Mouse (Mus musculus) midbrain, embryonic 14.5 days (tissue): Measurements from ENCODE around the gene Dapk1. TPM values are rescaled to one million over a fixed set of nuclear protein-coding genes. Genes with fewer than 3 reads are reported as not detected.

ENCODE experiments used
- ATAC-seq: fragments of 200-750 bp; cut with Nextera tagmentation; 2 replicates; pipeline ENCODE4 v1.8.0; 2017; ENCODE audit warnings: moderate number of reproducible peaks, moderate library complexity; ENCODE audit not compliant: low FRiP score, low TSS enrichment
- DNase-seq: peaks from one replicate; pipeline ENCODE4 v3.0.0-alpha.2; 2015
- H3K27ac ChIP-seq: fragments of 300-500 bp; sonication (generic); replicated peaks from 2 replicates; pipeline ENCODE4 v1.5.1; 2014; ENCODE audit warnings: mild to moderate bottlenecking, low read depth, low read length, moderate library complexity
- H3K27me3 ChIP-seq: fragments of 300-500 bp; sonication (generic); 2 replicates; pipeline ENCODE4 v1.6.1; 2014; ENCODE audit warnings: low read length, control low read depth, mixed read lengths; ENCODE audit not compliant: control insufficient read depth, insufficient read depth
- H3K36me3 ChIP-seq: fragments of 300-500 bp; sonication (generic); 2 replicates; pipeline ENCODE4 v1.6.1; 2014; ENCODE audit warnings: low read length, control low read depth; ENCODE audit not compliant: control insufficient read depth, insufficient read depth
- H3K4me1 ChIP-seq: fragments of 300-500 bp; sonication (generic); 2 replicates; pipeline ENCODE4 v1.6.1; 2014; ENCODE audit warnings: mild to moderate bottlenecking, antibody characterized with exemption, low read length, control low read depth; ENCODE audit not compliant: control insufficient read depth, insufficient read depth
- H3K4me2 ChIP-seq: fragments of 300-500 bp; sonication (generic); 2 replicates; pipeline ENCODE4 v1.6.1; 2014; ENCODE audit warnings: mild to moderate bottlenecking, low read length, moderate library complexity
- H3K4me3 ChIP-seq: fragments of 300-500 bp; sonication (generic); replicated peaks from 2 replicates; pipeline ENCODE4 v1.5.1; 2014; ENCODE audit warnings: low read depth, low read length
- H3K9ac ChIP-seq: fragments of 300-500 bp; sonication (generic); replicated peaks from 2 replicates; pipeline ENCODE4 v1.6.1; 2014; ENCODE audit warnings: mild to moderate bottlenecking, low read length, moderate library complexity
- H3K9me3 ChIP-seq: fragments of 300-500 bp; sonication (generic); 2 replicates; pipeline ENCODE4 v1.6.1; 2016; ENCODE audit warnings: low read length, control low read depth, mixed read lengths; ENCODE audit not compliant: control insufficient read depth
- WGBS: fragments of 180-500 bp; shearing (Covaris S2); extraction: QIAGEN DNeasy Blood & Tissue Kit; methylation state at CpG from one replicate; pipeline ENCODE4 v1.1.7; 2014; 5-methylcytosine and 5-hydroxymethylcytosine counted together
- polyA plus RNA-seq: library from polyadenylated mRNA; unstranded; fragments of >200 nt; fragmentation: Nextera tagmentation; extraction: Ambion mirVana; gene quantifications from 2 replicates; pipeline ENCODE4 v1.2.1, GENCODE M21; 2014

The Dapk1 gene
- polyA plus RNA-seq, 1 experiment from 2014 or later = 42.4 TPM

DNA sequence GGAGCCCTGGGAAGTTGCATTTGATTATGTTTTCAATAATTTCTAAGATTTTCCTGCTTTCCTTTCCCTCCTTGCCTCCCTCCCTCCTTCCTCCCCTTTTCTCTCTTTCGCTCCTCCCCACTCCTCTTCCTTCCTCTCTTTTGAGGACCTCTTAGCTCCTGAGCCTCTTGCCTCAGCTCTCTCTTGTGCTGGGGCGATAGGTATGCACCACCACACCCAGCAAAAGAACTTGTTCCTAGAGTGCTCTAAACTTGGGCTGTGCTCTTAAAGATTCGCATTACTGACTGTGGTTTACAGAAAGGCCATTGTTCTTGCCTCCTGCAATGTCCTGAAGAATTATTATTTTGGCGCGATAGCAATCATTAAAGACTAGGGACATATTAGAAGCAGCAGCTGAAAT, 46.6 kb downstream of the Dapk1 start:
- 95% methylated on average over 5 of the region's 5 CpGs for WGBS
- H3K27me3 ChIP-seq = no peaks in the 10 kb centered on the region
- H3K36me3 ChIP-seq = no peaks in the 10 kb centered on the region

DNA sequence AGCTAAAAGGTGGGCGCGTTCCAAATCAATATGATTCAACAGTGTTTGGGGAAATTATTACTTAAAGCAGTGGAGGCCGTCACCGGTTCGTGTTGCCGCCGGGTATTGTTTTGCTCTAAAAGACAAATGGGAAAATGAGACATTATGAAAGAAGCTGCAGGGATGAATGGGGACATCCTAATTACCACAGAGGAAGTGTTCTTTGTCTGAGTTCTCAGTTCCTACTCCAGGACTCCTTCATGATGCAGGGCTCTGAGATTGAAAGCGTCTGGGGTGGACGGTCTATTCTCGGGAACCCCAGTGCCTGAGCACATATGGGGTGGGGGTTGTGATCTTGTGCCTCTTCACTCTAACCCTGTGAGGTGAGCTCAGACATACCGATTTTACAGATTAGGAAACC, 48.3 kb downstream of the Dapk1 start:
- H3K27me3 ChIP-seq = no peaks in the 10 kb centered on the region
- H3K4me2 ChIP-seq = no peak overlapping the region
- H3K36me3 ChIP-seq = no peaks in the 10 kb centered on the region
- no peak for DNase-seq
- no peak overlapping the region for H3K9ac ChIP-seq
- no peaks in the 10 kb centered on the region for H3K4me1 ChIP-seq
- ATAC-seq = no peak
- no peak overlapping the region for H3K4me3 ChIP-seq
- 95% methylated on average over 11 of the region's 11 CpGs for WGBS
- H3K27ac ChIP-seq = no peak overlapping the region
- no peaks in the 10 kb centered on the region for H3K9me3 ChIP-seq

More for the DNA sequence above, 46.6 kb downstream of the Dapk1 start:
- no peaks in the 10 kb centered on the region for H3K4me1 ChIP-seq
- H3K9ac ChIP-seq = no peak overlapping the region
- no peak for DNase-seq
- no peaks in the 10 kb centered on the region for H3K9me3 ChIP-seq
- no peak for ATAC-seq
- no peak overlapping the region for H3K27ac ChIP-seq
- H3K4me3 ChIP-seq = no peak overlapping the region
- H3K4me2 ChIP-seq = no peak overlapping the region

GRCm38 (mm10) chr13:60654017-60654565, 52.3 kb downstream of the Dapk1 start:
- Histone ChIP-seq H3K4me3 (no peak overlapping the region), H3K27me3 (no peaks in the 10 kb centered on the region), H3K27ac (no peak overlapping the region), H3K36me3 (peaks cover 1% of the 10 kb centered on the region; the same call in 1 of the 2 replicates), H3K9ac (no peak overlapping the region), H3K4me2 (no peak overlapping the region), H3K4me1 (no peaks in the 10 kb centered on the region), H3K9me3 (no peaks in the 10 kb centered on the region)
- WGBS = 94% methylated on average over 2 of the region's 2 CpGs
- ATAC-seq (no peak), DNase-seq (no peak)

GRCm38 (mm10) chr13:60655246-60655645, 53.5 kb downstream of the Dapk1 start:
- Histone ChIP-seq H3K4me3 (no peak overlapping the region), H3K9ac (no peak overlapping the region), H3K9me3 (no peaks in the 10 kb centered on the region), H3K4me1 (no peaks in the 10 kb centered on the region), H3K4me2 (no peak overlapping the region), H3K27me3 (no peaks in the 10 kb centered on the region), H3K36me3 (peaks cover 6% of the 10 kb centered on the region; the same call in 1 of the 2 replicates), H3K27ac (no peak overlapping the region)
- DNase-seq (no peak), ATAC-seq (no peak)
- WGBS = 85% methylated on average over 3 of the region's 3 CpGs

DNA sequence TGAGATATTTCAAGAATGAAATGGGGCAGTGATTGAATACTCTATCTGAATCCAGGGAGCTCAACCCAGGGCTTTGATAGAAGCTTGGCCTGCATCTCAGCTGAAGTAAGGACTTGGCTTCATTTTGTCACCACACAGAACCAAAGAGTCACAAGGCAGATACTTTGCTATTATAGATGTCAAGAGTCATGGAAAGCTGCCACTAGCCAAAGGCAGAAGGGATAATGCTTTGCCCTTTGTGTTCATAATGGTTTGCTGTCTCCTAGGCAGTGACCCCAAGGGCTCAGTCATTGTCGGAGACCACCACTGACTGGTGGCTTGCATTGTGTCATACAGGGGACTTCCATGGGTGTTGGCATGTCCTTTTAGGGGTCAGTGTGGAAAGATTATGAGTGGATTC, 57.9 kb downstream of the Dapk1 start:
- peaks cover 6% of the 10 kb centered on the region; the same call in 1 of the 2 replicates for H3K36me3 ChIP-seq
- 0 out of 2 replicates have a peak, but pooled peaks cover 5% of the 10 kb centered on the region for H3K4me1 ChIP-seq
- whole genome bisulfite sequencing = 91% methylated on average over 1 of the region's 1 CpGs
- H3K4me2 ChIP-seq = no peak overlapping the region
- ATAC-seq (no peak), DNase-seq (no peak)
- no peak overlapping the region for H3K27ac ChIP-seq
- H3K9ac ChIP-seq = no peak overlapping the region
- no peaks in the 10 kb centered on the region for H3K9me3 ChIP-seq
- H3K4me3 ChIP-seq = no peak overlapping the region
- no peaks in the 10 kb centered on the region for H3K27me3 ChIP-seq

- whole genome bisulfite sequencing = 61% methylated on average over 2 of the region's 2 CpGs
- DNase-seq = no peak
- Histone ChIP-seq H3K27me3 (no peaks in the 10 kb centered on the region), H3K4me3 (no peak overlapping the region), H3K27ac (no peak overlapping the region), H3K4me1 (0 out of 2 replicates have a peak, but pooled peaks cover 5% of the 10 kb centered on the region), H3K9me3 (no peaks in the 10 kb centered on the region), H3K9ac (no peak overlapping the region), H3K36me3 (peaks cover 6% of the 10 kb centered on the region; the same call in 1 of the 2 replicates), H3K4me2 (no peak overlapping the region)
- no peak for ATAC-seq
These were observed 58.3 kb downstream of the Dapk1 start for GRCm38 (mm10) chr13:60660056-60660455.

GRCm38 (mm10) chr13:60660711-60661261, 59.0 kb downstream of the Dapk1 start:
- Histone ChIP-seq H3K4me3 (no peak overlapping the region), H3K36me3 (peaks cover 6% of the 10 kb centered on the region; the same call in 1 of the 2 replicates), H3K4me2 (no peak overlapping the region), H3K4me1 (0 out of 2 replicates have a peak, but pooled peaks cover 5% of the 10 kb centered on the region), H3K9ac (no peak overlapping the region), H3K27ac (no peak overlapping the region), H3K27me3 (no peaks in the 10 kb centered on the region), H3K9me3 (no peaks in the 10 kb centered on the region)
- ATAC-seq = no peak
- 85% methylated on average over 9 of the region's 9 CpGs for WGBS
- no peak for DNase-seq

- DNase-seq = no peak
- H3K4me2 ChIP-seq = no peak overlapping the region
- no peaks in the 10 kb centered on the region for H3K9me3 ChIP-seq
- H3K9ac ChIP-seq = no peak overlapping the region
- peaks cover 6% of the 10 kb centered on the region; the same call in 1 of the 2 replicates for H3K36me3 ChIP-seq
- H3K27me3 ChIP-seq = no peaks in the 10 kb centered on the region
- H3K27ac ChIP-seq = no peak overlapping the region; the same call in 1 of the 2 replicates
- no peak overlapping the region for H3K4me3 ChIP-seq
- WGBS = 94% methylated on average over 8 of the region's 8 CpGs
- no peak for ATAC-seq
- H3K4me1 ChIP-seq = 0 out of 2 replicates have a peak, but pooled peaks cover 5% of the 10 kb centered on the region
These were observed 60.9 kb downstream of the Dapk1 start for GRCm38 (mm10) chr13:60662493-60663177.
